Mouse (Mus musculus): ENCODE data around the gene G430095P16Rik. TPM values are rescaled to one million over a fixed set of nuclear protein-coding genes. Genes with fewer than 3 reads are reported as not detected.

G430095P16Rik gene
- total RNA-seq, 2 experiments from 2014 or later = 1.1 to 12.2 TPM

GRCm38 (mm10) chr8:84718476-84718875, 4.3 kb upstream of the G430095P16Rik start:
- ATAC-seq (replicated peaks; ENCODE audit: low FRiP score, poor library complexity, severe bottlenecking) = no peak

GRCm38 (mm10) chr8:84718959-84719690, 3.7 kb upstream of the G430095P16Rik start:
- ATAC-seq (replicated peaks; ENCODE audit: low FRiP score, poor library complexity, severe bottlenecking) = no peak

- peak; percentile 16 for ATAC-seq (replicated peaks; ENCODE audit: low FRiP score, poor library complexity, severe bottlenecking)
Observed at GRCm38 (mm10) chr8:84722530-84722849, 317 bp upstream of the G430095P16Rik start.

- ATAC-seq (replicated peaks; ENCODE audit: low FRiP score, poor library complexity, severe bottlenecking) = peak; percentile 58
Observed at GRCm38 (mm10) chr8:84723571-84723900, 729 bp downstream of the G430095P16Rik start.

GRCm38 (mm10) chr8:84724683-84725082, 1.9 kb downstream of the G430095P16Rik start:
- ATAC-seq (replicated peaks; ENCODE audit: low FRiP score, poor library complexity, severe bottlenecking) = no peak

- no peak for ATAC-seq (replicated peaks; ENCODE audit: low FRiP score, poor library complexity, severe bottlenecking)
Observed at GRCm38 (mm10) chr8:84725246-84725940, 2.6 kb downstream of the G430095P16Rik start.

- peak; percentile 17; the same call in 1 of the 2 replicates for ATAC-seq (replicated peaks; ENCODE audit: low FRiP score, poor library complexity, severe bottlenecking)
Observed at GRCm38 (mm10) chr8:84725941-84726259, 3.1 kb downstream of the G430095P16Rik start.

GRCm38 (mm10) chr8:84728474-84728873, 5.7 kb downstream of the G430095P16Rik start:
- ATAC-seq (replicated peaks; ENCODE audit: low FRiP score, poor library complexity, severe bottlenecking) = no peak

GRCm38 (mm10) chr8:84729921-84730362, 7.1 kb downstream of the G430095P16Rik start:
- ATAC-seq (replicated peaks; ENCODE audit: low FRiP score, poor library complexity, severe bottlenecking) = 0 out of 2 replicates have a peak, but pooled peaks have one; percentile 12

GRCm38 (mm10) chr8:84730541-84731370, 7.9 kb downstream of the G430095P16Rik start:
- peak; percentile 78 for ATAC-seq (replicated peaks; ENCODE audit: low FRiP score, poor library complexity, severe bottlenecking)

- ATAC-seq (replicated peaks; ENCODE audit: low FRiP score, poor library complexity, severe bottlenecking) = 0 out of 2 replicates have a peak, but pooled peaks have one; percentile 1
Observed at GRCm38 (mm10) chr8:84731371-84732177, 8.8 kb downstream of the G430095P16Rik start.

GRCm38 (mm10) chr8:84732545-84732944, 9.7 kb downstream of the G430095P16Rik start:
- no peak for ATAC-seq (replicated peaks; ENCODE audit: low FRiP score, poor library complexity, severe bottlenecking)

- no peak for ATAC-seq (replicated peaks; ENCODE audit: low FRiP score, poor library complexity, severe bottlenecking)
Observed at GRCm38 (mm10) chr8:84732996-84733395, 10.2 kb downstream of the G430095P16Rik start.

GRCm38 (mm10) chr8:84733959-84734358, 11.2 kb downstream of the G430095P16Rik start:
- no peak for ATAC-seq (replicated peaks; ENCODE audit: low FRiP score, poor library complexity, severe bottlenecking)

GRCm38 (mm10) chr8:84734680-84735079, 11.9 kb downstream of the G430095P16Rik start:
- no peak for ATAC-seq (replicated peaks; ENCODE audit: low FRiP score, poor library complexity, severe bottlenecking)

GRCm38 (mm10) chr8:84735597-84735996, 12.8 kb downstream of the G430095P16Rik start:
- no peak for ATAC-seq (replicated peaks; ENCODE audit: low FRiP score, poor library complexity, severe bottlenecking)

- no peak for ATAC-seq (replicated peaks; ENCODE audit: low FRiP score, poor library complexity, severe bottlenecking)
Observed at GRCm38 (mm10) chr8:84736521-84736920, 13.7 kb downstream of the G430095P16Rik start.

GRCm38 (mm10) chr8:84737608-84738007, 14.8 kb downstream of the G430095P16Rik start:
- peak; percentile 93 for ATAC-seq (replicated peaks; ENCODE audit: low FRiP score, poor library complexity, severe bottlenecking)

GRCm38 (mm10) chr8:84738266-84738665, 15.5 kb downstream of the G430095P16Rik start:
- ATAC-seq (replicated peaks; ENCODE audit: low FRiP score, poor library complexity, severe bottlenecking) = no peak

Measured in erythroid progenitor cell, adult 5-6 weeks (primary cell).